Mouse (Mus musculus): ENCODE data around the gene BC035044.

The BC035044 gene

GRCm38 (mm10) chr6:128857976-128858375 lies 33.0 kb downstream of the BC035044 start:
- DNase-seq (ENCODE audit: low read depth, low spot score) = no peak

GRCm38 (mm10) chr6:128856250-128856649 lies 34.7 kb downstream of the BC035044 start:
- DNase-seq (ENCODE audit: low read depth, low spot score) = peak; percentile 54
- Histone ChIP-seq H3K27me3 (ENCODE audit: control insufficient read depth, insufficient read depth, low read length, poor library complexity, severe bottlenecking) (no peaks in the 10 kb centered on the region), H3K36me3 (ENCODE audit: control insufficient read depth, insufficient read depth, low read length, poor library complexity, severe bottlenecking) (no peaks in the 10 kb centered on the region)

More at GRCm38 (mm10) chr6:128857976-128858375, 33.0 kb downstream of the BC035044 start:
- Histone ChIP-seq H3K27me3 (ENCODE audit: control insufficient read depth, insufficient read depth, low read length, poor library complexity, severe bottlenecking) (no peaks in the 10 kb centered on the region), H3K36me3 (ENCODE audit: control insufficient read depth, insufficient read depth, low read length, poor library complexity, severe bottlenecking) (no peaks in the 10 kb centered on the region)

- DNase-seq (ENCODE audit: low read depth, low spot score) = no peak
- Histone ChIP-seq H3K27me3 (ENCODE audit: control insufficient read depth, insufficient read depth, low read length, poor library complexity, severe bottlenecking) (no peaks in the 10 kb centered on the region), H3K36me3 (ENCODE audit: control insufficient read depth, insufficient read depth, low read length, poor library complexity, severe bottlenecking) (no peaks in the 10 kb centered on the region)
Observed at GRCm38 (mm10) chr6:128855477-128855876, 35.4 kb downstream of the BC035044 start.

- no peak for DNase-seq (ENCODE audit: low read depth, low spot score)
- H3K27me3 ChIP-seq (ENCODE audit: control insufficient read depth, insufficient read depth, low read length, poor library complexity, severe bottlenecking) = no peaks in the 10 kb centered on the region
- no peaks in the 10 kb centered on the region for H3K36me3 ChIP-seq (ENCODE audit: control insufficient read depth, insufficient read depth, low read length, poor library complexity, severe bottlenecking)
Observed at GRCm38 (mm10) chr6:128854895-128855294, 36.0 kb downstream of the BC035044 start.

DNA sequence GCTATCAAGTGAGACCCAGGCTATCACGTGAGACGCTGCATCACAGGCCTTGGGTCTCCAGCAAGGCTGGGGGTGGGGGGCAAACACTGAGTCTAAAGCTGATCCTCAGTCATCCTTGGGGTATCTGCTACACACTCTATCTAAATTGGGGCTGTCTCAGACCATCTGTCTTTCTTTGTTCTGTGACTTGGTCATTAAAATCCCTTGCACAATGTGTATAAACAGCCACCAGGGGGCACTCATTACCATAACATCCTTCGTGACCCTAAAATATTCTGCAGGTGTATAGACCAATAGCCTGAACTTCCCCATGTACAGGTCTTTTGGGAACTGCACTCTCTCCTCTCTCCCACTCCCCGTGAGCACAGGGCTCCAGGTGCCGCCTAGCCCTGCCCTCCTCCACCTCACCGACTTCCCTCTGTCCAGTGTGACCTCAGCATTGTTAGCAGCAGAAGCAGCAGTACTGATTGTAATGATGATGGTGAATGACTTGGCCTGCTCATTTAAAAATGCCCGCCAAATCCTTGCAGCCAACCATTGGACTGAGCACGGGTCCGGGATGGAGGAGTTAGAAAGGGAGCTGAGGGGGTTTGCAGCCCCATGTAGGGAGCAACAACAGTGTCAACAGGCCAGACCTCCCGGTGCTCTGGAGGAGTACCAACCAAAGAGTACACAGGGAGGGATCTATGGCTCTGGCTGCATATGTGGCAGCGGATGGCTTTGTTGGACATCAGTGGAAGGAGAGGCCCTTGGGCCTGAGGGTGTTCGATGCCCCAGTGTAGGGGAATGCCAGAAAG lies 36.7 kb downstream of the BC035044 start:
- DNase-seq (ENCODE audit: low read depth, low spot score) = peak; percentile 90
- H3K27me3 ChIP-seq (ENCODE audit: control insufficient read depth, insufficient read depth, low read length, poor library complexity, severe bottlenecking) = no peaks in the 10 kb centered on the region
- H3K36me3 ChIP-seq (ENCODE audit: control insufficient read depth, insufficient read depth, low read length, poor library complexity, severe bottlenecking) = peaks cover 1% of the 10 kb centered on the region

GRCm38 (mm10) chr6:128852766-128853165 lies 38.2 kb downstream of the BC035044 start:
- peaks cover 3% of the 10 kb centered on the region for H3K36me3 ChIP-seq (ENCODE audit: control insufficient read depth, insufficient read depth, low read length, poor library complexity, severe bottlenecking)
- H3K27me3 ChIP-seq (ENCODE audit: control insufficient read depth, insufficient read depth, low read length, poor library complexity, severe bottlenecking) = no peaks in the 10 kb centered on the region
- no peak for DNase-seq (ENCODE audit: low read depth, low spot score)

GRCm38 (mm10) chr6:128851151-128851550 lies 39.8 kb downstream of the BC035044 start:
- Histone ChIP-seq H3K27me3 (ENCODE audit: control insufficient read depth, insufficient read depth, low read length, poor library complexity, severe bottlenecking) (no peaks in the 10 kb centered on the region), H3K36me3 (ENCODE audit: control insufficient read depth, insufficient read depth, low read length, poor library complexity, severe bottlenecking) (peaks cover 9% of the 10 kb centered on the region)
- DNase-seq (ENCODE audit: low read depth, low spot score) = no peak

- DNase-seq (ENCODE audit: low read depth, low spot score) = no peak
- H3K27me3 ChIP-seq (ENCODE audit: control insufficient read depth, insufficient read depth, low read length, poor library complexity, severe bottlenecking) = no peaks in the 10 kb centered on the region
- peaks cover 9% of the 10 kb centered on the region for H3K36me3 ChIP-seq (ENCODE audit: control insufficient read depth, insufficient read depth, low read length, poor library complexity, severe bottlenecking)
Observed at GRCm38 (mm10) chr6:128850671-128851070, 40.3 kb downstream of the BC035044 start.

- DNase-seq (ENCODE audit: low read depth, low spot score) = peak; percentile 75
- Histone ChIP-seq H3K36me3 (ENCODE audit: control insufficient read depth, insufficient read depth, low read length, poor library complexity, severe bottlenecking) (peaks cover 9% of the 10 kb centered on the region), H3K27me3 (ENCODE audit: control insufficient read depth, insufficient read depth, low read length, poor library complexity, severe bottlenecking) (no peaks in the 10 kb centered on the region)
Observed at GRCm38 (mm10) chr6:128849902-128850301, 41.0 kb downstream of the BC035044 start.

- no peak for DNase-seq (ENCODE audit: low read depth, low spot score)
- Histone ChIP-seq H3K36me3 (ENCODE audit: control insufficient read depth, insufficient read depth, low read length, poor library complexity, severe bottlenecking) (peaks cover 9% of the 10 kb centered on the region), H3K27me3 (ENCODE audit: control insufficient read depth, insufficient read depth, low read length, poor library complexity, severe bottlenecking) (no peaks in the 10 kb centered on the region)
Observed at GRCm38 (mm10) chr6:128847401-128847800, 43.5 kb downstream of the BC035044 start.

GRCm38 (mm10) chr6:128845998-128846542 lies 44.9 kb downstream of the BC035044 start:
- peaks cover 9% of the 10 kb centered on the region for H3K36me3 ChIP-seq (ENCODE audit: control insufficient read depth, insufficient read depth, low read length, poor library complexity, severe bottlenecking)
- DNase-seq (ENCODE audit: low read depth, low spot score) = no peak
- no peaks in the 10 kb centered on the region for H3K27me3 ChIP-seq (ENCODE audit: control insufficient read depth, insufficient read depth, low read length, poor library complexity, severe bottlenecking)

DNA sequence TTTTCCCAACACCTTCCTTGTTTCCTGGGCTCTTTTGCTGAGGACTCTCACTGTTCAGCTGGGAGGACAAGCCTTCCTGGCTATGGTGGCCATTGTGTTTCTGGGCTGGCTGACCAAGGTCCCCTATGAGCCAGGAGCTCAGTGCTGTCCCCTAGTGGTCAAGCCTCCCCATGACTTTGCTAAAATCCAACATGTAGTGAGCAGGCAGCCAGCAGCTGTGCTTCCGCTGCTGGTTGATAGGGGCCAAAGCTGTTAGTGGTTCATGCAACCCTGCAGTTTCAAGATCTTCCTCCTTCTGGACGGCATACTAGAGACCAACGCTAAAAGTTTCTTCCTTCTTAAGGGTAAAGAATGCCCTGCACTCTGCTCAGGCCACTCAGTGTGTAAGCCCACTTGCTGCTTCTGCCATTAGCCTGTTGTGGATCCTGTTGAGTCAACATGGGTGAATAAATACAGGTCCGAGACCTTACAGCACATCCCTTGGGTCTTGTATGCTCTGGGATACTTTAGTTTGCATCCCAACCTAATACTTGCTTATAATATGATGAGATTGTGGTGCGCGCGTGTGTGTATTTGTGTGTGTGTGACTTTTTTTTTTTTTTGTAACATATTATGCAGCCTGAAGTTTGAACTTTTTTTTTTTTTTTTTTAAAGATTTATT lies 45.5 kb downstream of the BC035044 start:
- Histone ChIP-seq H3K27me3 (ENCODE audit: control insufficient read depth, insufficient read depth, low read length, poor library complexity, severe bottlenecking) (no peaks in the 10 kb centered on the region), H3K36me3 (ENCODE audit: control insufficient read depth, insufficient read depth, low read length, poor library complexity, severe bottlenecking) (peaks cover 9% of the 10 kb centered on the region)
- DNase-seq (ENCODE audit: low read depth, low spot score) = peak; percentile 94

DNA sequence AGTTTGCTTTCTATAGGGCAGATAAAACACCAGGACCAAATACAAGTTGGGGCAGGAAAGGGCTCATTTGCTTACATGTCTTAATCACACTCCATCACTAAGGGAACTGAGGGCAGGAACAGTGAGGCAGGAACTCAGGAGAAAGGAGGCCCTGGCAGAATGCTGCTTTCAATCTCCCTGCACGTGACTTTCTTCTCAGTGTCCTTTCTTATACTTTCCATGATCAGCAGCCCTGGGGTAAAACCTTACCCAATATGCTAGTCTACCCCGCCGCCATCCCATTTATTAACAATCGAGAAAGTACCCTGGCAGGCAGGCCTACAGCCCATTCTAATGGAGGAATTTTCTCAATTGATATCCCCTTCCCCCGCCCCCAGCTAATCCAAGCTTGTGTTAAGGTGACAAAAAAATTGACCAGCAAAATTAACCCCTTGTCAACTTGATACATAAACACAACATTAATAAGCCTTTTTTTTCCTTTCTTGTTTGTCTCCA lies 46.3 kb downstream of the BC035044 start:
- Histone ChIP-seq H3K27me3 (ENCODE audit: control insufficient read depth, insufficient read depth, low read length, poor library complexity, severe bottlenecking) (no peaks in the 10 kb centered on the region), H3K36me3 (ENCODE audit: control insufficient read depth, insufficient read depth, low read length, poor library complexity, severe bottlenecking) (peaks cover 9% of the 10 kb centered on the region)
- no peak for DNase-seq (ENCODE audit: low read depth, low spot score)

DNA sequence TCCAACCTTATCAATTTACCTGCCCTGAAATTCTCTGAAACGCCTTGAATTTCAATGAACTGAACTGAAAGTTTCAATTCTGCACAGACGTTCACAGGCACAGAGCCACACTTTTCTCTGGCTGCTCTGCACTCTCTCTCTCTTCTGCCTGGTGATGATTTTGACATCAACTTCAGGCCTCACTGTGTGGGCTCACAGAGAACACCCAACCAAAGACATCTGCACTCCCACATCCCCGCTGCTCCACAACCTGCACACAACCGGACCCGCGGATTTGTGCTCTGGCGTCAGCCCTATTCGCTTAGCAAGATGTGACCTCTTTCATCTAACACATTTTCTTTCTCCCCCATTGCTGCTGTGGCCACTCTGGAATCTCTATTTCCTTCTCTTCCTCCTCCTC lies 46.8 kb downstream of the BC035044 start:
- DNase-seq (ENCODE audit: low read depth, low spot score) = peak; percentile 34
- no peaks in the 10 kb centered on the region for H3K27me3 ChIP-seq (ENCODE audit: control insufficient read depth, insufficient read depth, low read length, poor library complexity, severe bottlenecking)
- H3K36me3 ChIP-seq (ENCODE audit: control insufficient read depth, insufficient read depth, low read length, poor library complexity, severe bottlenecking) = peaks cover 7% of the 10 kb centered on the region

DNA sequence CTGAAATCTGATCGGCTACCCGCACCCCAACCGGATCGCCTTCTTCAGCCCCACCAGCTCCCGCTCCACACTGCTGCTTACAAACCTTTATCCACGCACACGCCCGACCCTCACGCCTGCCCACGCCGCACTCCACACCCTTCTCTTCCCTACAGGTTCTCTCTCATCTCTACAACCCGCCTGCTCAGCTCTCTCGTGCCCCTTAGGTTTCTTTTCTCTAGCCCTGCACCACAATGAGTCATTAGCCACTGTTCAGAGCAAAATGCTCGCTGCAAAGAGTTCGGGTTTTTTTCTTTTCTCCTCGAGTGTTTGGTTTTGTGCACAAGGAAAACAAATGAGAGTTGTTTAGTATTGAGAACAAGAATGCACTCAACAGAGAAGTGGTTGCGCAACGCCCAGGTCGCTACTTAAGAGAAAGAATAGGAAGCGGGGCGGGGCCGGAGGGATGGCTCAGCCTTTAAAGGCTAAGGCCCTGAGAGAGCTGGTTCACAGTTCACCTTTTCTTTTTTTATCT lies 47.4 kb downstream of the BC035044 start:
- Histone ChIP-seq H3K27me3 (ENCODE audit: control insufficient read depth, insufficient read depth, low read length, poor library complexity, severe bottlenecking) (no peaks in the 10 kb centered on the region), H3K36me3 (ENCODE audit: control insufficient read depth, insufficient read depth, low read length, poor library complexity, severe bottlenecking) (peaks cover 6% of the 10 kb centered on the region; the same call in 1 of the 2 replicates)
- DNase-seq (ENCODE audit: low read depth, low spot score) = peak; percentile 78

Measured in splenic B cell, adult 2 months (primary cell).